Mouse (Mus musculus): ENCODE data around the gene Sox10. TPM values are rescaled to one million over a fixed set of nuclear protein-coding genes. Genes with fewer than 3 reads are reported as not detected.

Gene Sox10
- total RNA-seq, 2 experiments from 2014 or later, result not detected

DNA sequence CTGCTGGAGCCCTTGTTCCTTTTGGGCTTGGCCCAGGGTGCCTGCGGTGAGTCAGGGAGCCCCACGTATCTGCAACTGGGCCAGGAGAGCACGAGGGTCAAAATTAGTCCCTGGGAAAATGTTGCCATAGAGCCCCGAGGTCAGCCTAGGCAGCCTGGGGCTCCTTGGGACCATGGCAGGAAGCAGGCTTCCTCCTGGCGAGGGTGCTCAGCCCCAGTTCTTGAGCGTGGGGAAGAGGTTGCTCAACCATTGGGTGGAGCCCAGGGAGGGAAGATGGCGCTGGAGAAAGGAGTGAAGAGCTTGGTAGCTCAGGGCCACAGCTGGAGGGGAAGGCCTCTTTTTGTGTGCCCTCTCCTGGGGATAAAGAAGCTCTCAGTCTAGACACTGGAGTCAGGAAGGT lies 2.7 kb downstream of the Sox10 start:
- ATAC-seq (ENCODE audit: poor library complexity, severe bottlenecking), result 0 out of 2 replicates have a peak, but pooled peaks have one; percentile 38

DNA sequence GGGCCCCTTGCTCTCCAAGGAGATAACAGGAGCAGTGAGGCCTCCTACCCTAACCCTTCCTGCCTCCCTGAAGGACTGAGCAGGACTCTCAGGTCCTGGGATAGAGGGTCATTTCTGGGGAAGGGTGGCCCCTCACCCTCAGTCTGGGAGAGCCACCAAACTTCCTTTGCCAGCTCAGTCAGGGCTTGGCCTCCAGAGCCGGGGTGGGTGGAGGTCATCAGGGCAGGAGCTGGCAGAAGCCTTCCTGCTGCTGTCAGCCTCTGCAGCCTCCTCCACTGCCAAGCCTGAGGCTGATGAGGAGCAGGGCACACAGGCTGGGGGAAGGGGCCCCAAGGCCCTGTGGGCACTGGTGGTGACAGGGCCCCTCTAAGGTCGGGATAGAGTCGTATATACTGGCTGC lies 9.5 kb downstream of the Sox10 start:
- no peak for ATAC-seq (ENCODE audit: poor library complexity, severe bottlenecking)

DNA sequence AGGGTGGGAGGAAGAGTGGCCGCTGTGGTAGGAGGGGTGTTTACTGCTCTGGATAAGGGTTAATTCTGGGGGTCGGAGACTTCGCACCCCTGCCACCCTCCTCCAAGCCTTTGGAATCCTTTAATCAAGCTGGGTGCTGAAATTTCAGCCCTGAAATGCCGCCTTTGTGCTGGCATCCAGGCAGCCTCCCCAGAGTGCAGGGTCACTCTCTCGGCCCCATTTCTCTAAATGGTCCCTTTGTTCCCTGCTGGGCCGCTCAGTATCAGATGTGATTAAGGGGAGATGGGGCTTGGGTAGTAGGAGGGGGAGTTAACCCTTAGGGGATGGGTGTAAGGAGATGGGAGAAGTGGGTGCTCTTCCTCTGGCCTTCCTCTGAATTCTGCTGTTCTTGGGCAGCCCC lies 12.3 kb downstream of the Sox10 start:
- no peak for ATAC-seq (ENCODE audit: poor library complexity, severe bottlenecking)

DNA sequence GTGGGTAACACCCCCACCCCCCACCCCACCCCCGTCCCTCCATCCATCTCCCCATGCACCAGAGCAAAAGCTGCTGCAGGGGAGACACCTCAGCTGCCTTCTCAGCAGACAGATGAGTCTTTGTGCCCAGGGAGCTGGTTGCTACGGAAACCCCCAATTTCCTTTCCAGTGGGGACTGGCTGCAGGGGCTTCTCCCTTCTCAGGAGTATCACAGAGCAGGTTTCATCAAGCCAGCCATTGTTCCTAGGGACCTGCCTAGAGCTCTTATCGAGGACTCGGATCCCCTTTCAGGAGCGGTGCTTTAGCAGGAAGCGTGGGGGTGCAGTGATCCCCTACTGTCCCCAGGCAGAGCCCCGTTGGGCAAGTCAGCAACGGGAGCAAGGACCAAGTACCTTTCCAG lies 13.2 kb downstream of the Sox10 start:
- no peak for ATAC-seq (ENCODE audit: poor library complexity, severe bottlenecking)

DNA sequence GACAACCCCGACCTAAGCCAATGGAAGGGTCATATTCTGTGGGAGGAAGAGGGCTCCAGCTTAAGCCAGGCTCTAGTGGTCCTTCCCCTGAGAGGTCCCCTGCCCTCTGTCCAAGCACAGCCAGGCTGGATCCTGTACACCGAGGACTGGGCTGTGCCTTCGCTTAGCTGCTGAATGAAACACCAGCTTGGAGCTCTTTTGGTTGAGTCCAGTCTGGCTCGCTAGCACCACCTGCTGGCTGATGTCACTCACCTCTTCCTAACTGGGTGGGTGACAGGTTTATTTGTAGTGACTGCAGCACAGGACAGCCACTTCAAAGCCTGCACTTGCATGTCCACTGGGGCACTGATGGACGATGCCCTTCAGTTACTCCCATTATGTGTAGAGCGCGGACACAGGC lies 16.5 kb downstream of the Sox10 start:
- ATAC-seq (ENCODE audit: poor library complexity, severe bottlenecking), result peak; percentile 81

DNA sequence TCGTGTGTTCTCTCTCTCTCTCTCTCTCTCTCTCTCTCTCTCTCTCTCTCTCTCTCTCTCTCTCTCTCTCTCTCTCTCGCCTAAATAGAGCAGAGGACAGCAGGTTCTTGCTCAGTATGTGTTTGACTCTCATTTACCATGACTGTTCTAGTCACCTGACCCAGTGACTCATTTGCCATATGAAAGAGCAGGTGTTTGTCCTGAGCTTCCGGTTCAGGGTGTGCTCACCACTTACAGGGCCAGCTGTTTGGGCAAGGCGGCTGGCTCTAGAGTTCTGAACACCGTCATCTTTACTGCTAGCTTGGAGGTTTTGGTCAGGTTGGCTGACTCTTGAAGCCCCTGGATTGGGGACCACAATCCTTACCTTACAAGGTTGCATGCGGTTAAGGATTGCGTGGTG lies 19.5 kb downstream of the Sox10 start:
- ATAC-seq (ENCODE audit: poor library complexity, severe bottlenecking), result no peak

DNA sequence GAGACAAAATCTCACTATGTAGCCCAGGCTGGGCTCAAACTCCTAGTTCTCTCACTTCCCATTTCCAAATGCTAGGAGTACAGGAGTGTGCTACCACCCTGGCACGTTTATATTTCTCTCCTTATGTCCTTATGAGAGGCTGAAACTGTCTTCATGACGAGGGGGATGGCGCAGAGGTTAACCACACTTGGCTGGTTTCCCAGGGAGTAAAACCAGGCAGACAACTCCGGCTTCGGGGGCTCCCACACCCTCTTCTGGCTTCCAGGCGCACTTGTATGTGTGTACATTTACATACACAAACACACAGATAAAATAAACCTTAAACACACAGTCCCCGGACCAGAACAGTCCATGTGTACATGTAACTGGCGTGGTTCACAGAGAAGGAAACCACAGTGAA lies 21.0 kb downstream of the Sox10 start:
- no peak for ATAC-seq (ENCODE audit: poor library complexity, severe bottlenecking)

DNA sequence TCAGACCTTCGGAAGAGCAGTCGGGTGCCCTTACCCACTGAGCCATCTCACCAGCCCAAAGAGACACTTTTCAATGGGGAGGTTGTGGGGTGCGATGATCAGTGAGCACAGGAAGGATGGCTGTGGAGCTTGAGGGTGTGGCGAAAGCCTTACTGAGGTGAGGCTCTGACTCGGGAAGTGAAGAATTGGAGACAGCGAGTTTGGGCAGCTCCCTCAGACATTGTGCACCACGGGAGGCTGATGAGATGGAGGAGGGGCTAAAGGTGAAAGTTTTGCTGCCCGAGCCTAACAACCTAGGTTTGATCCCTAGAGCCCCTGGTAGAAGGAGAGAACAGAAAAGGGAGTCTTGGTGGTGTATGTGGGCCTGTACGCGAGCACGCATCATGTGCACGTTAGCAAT lies 21.7 kb downstream of the Sox10 start:
- ATAC-seq (ENCODE audit: poor library complexity, severe bottlenecking), result no peak

DNA sequence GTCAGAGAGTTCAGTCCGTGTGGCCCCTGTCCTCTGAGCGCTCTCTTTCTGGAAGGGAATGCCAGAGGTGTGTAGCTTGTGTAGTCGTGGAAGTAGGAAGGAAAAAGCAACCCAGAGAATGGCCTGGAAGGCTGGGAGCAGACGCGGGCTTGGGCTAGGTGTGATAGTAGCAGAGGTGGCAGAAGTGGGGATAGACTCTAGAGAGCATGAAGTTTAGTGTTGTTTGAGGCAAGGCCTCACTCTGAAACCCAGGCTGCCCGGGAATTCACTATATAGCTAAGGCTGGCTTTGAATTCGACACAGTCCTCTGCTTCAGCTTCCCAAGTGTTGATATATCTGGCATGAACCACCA lies 23.5 kb downstream of the Sox10 start:
- ATAC-seq (ENCODE audit: poor library complexity, severe bottlenecking), result peak; percentile 20; the same call in 1 of the 2 replicates

DNA sequence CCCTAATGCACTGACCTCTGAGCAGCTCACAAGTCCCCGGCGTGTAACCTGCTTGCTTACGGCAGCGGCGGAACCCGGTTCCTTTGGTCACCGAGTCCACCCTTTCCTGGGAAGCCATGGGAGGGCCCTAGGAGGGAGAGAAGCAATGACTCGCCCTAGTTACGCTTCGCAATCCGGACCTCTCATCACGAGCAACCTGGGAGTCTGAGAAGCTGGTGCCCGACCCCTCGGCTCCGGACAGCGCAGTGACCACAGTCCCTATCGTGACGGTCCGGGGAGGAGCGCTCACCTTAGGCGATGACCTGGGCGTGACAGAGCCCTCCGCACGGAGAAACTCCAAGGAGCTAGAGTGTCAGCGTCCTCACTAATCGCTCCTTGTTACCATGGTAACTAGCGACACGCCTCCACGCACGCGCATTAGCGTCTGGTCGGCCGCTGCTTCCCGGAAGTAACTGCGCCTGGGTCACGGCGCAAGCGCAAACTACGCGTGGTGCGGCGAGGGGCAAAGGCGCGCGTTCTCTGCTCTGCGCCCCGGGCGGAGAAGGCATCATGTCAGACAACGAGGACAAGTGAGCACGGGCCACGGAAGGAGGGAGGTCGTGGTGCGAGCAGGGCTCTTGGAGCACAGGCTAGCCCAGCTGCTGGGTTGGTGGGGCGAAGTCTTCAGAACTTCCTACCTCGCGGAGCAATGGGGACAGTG lies 24.0 kb downstream of the Sox10 start, which contains the start of the genes Polr2f and 1700088E04Rik:
TSS of gene Polr2f (plus strand) at position 144 of the 700 bp plus-strand sequence.
TSS of gene 1700088E04Rik (minus strand) at position 388 of the 700 bp plus-strand sequence.
- peak; percentile 98 for ATAC-seq (ENCODE audit: poor library complexity, severe bottlenecking)

DNA sequence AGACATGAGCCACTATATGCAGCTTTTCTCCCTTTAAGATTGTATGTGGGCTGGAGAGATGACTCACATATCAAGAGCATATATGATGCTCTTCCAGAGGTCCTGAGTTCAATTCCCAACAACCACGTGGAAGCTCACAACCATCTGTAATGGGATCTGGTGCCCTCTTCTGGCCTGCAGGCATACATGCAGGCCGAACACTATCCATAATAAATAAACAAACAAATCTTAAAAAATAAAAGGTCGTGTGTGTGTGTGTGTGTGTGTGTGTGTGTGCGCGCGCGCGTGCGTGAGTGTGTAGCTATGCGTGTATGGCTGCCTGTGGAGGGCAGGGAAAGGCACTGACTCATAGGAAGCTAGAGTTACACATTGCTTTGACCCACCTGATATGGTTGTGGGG lies 25.4 kb downstream of the Sox10 start:
- ATAC-seq (ENCODE audit: poor library complexity, severe bottlenecking), result no peak

DNA sequence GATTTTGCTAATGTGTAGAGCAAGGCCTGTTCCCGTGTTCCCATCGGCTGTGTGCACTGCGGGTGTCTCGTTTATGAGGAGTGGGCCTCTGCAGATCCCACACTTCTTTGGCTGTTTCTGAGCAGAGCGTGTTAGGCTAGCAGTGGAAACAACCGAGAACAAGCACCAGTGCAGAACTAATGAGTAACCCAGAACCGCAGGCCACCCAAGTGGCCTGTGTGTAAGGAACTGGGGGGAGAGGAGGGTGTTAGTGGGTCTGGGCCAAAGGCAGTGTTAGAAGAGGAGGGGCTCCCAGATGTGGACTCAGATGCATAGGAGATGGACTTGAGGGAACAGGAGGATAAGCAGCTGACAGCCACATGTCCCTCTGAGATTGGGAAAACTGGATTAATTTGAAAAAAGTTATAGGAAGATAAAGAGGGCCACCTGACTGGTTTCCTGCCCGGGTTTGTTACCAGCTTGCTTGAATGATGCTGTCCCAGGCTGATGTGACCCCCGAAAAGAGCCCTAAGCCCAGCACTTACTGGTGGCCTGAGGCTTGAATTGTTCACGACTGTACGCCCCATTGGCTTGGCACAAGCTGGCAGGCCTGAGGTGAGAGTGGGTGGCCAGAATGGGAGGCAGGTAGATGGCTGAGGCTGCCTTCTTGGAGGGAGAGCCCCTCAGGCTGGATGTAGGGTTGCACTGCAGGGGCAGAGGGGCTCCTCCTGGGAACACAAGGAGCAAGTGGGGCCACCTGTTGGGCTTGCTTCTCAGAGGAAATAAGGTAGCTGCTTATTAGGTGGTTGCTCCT lies 29.1 kb downstream of the Sox10 start:
- ATAC-seq (ENCODE audit: poor library complexity, severe bottlenecking), result no peak

DNA sequence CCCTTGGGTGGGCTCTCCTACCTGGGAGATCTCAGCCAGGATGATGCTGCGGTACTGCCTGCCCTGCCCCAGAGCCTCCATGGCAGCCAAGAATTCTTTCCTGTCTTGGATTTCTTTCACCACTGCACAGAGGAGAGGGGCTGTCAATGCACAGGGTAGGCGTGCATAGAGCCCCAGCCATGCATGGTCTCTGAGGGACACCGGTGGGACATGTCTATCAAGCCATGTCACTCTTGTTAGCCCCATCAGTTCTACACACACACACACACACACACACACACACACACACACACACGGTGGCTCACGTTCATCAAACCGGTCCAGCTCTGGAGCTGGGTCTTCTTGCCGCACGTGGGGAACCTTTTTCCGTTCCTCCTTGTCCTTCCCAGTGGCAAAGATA lies 29.7 kb downstream of the Sox10 start:
- no peak for ATAC-seq (ENCODE audit: poor library complexity, severe bottlenecking)

DNA sequence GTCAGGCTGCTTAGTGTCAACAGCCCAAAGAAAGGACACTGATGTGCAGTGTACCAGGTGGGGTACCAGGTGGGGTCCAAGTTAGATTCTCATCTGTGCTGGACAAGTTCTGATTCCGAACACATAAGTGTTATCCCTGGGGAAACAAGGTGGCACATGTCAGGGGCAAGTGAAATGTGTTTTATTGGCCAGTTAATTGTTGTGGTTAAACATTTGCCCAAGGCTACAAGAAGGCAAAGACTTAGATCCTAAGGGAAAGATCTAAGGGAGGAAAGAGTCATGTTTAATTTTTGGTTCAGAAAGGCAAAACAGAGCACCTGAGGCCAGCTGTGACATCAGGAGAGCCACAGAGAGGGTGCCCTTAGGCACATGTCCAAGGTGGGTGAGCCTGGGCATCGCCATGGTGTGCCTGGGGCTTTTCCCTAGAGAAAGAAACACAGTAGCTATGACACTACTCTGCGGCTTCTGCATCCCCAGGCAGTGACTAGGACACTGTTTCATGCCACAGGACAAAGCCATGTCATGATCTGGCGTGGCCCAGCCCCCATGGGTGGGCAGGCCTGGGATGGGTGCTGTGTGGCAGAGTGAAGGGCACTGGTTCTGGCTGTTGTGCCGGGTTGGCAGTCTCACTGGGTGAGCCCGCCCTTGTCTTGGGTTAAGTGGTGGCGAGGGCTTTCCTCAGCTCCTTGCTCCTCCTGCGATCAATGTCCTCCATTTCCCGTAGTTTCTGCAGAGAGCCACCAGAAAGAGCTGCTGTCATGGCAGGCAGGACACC lies 30.4 kb downstream of the Sox10 start:
- ATAC-seq (ENCODE audit: poor library complexity, severe bottlenecking), result no peak

DNA sequence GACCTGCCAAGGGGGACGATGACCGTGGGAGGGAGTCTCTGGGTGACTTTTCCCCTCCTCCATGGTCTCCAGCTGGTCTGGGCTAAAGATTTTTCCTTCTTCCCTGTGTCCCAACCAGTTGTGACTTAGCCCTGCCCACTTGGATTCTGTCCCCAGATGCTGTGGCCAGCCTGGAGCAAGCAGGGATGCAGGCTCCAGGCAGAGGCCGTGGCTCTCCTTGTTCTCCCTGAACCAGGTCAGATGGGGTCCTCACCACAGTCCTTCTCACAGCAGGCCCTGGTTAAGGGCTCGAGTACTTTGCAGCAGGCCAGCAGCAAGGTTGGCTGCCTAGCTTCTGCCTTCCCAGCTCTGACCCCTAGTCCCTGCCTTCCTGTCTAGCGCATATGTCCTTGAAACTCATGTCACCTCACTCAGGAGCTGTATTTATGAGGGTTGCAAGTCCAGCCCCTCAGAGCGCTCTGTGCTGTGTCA lies 31.8 kb downstream of the Sox10 start:
- ATAC-seq (ENCODE audit: poor library complexity, severe bottlenecking), result no peak

DNA sequence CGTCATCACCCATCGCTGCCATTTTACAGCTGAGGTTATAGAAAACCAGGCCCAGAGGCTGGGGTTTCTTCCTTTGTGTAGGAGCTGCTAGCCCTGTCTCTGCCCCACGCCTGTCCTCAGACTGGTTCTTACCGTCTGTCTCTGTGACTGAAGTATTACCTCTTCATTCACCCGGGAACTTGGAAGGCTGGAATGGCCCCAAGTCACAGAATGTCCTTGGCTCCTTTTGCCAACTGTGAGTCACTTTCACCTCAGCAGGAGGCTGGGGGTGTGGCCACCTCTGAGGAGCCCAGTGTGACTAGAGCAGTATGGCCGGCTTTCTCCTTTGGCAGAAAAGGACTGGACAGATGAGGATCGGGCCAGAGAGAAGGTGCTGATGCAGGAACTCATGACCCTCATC lies 33.6 kb downstream of the Sox10 start:
- ATAC-seq (ENCODE audit: poor library complexity, severe bottlenecking), result no peak

DNA sequence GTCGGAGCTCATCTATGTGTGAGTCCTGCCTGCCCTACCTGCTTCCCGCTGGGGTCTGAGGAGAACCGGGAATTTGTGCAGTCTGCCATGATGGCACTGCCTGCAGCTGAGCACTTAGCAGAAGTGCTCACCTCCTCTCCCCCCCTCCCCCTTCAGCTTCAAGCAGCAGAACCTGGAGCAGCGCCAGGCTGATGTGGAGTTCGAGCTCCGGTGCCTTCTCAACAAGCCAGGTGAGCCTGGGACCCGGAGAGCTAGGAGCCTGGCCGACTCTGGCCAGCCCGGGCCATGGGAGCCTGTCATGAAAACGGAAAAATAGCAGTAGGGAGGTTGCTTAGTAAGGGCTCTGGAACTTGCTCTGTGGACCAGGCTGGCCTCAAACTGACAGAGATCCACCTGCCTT lies 34.3 kb downstream of the Sox10 start:
- no peak for ATAC-seq (ENCODE audit: poor library complexity, severe bottlenecking)

DNA sequence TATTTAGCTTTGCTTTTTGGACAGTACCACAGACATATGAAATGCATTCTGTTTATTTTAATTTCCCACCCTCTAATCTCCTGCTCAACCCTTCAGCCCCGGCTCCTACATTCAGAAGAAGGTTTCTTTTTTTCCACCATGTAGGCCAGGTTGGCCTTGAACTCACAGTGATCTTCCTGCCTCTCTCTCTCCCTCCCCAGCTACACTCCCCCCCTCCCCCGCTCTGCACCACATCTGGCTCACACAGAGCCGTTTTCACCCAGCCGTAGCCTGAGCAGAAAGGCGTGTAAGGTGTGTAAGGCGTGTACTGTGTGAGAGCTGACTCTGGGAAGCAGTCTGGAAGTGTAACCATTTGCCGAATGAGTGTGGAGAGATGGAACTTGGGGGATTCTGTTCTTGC lies 35.7 kb downstream of the Sox10 start:
- no peak for ATAC-seq (ENCODE audit: poor library complexity, severe bottlenecking)

DNA sequence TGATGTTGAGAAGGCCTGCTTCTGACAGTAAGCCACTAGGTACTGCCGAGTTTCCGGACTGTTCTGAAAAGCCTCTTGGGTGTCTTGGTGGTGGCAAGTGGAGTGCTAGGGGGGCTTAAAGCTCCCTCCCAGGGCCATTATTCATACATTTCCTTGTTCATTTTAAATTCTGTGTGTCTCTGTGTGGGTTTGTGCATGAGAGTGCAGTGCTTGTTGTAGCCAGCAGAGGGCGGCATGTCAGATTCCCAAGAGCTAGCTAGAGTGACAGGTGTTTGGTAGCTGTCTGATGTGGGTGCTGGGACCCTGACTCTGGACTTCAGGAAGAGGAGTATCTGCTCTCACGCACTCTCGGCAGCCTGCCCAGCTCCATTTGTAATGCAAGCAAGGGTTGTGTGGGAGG lies 36.8 kb downstream of the Sox10 start:
- ATAC-seq (ENCODE audit: poor library complexity, severe bottlenecking), result no peak

DNA sequence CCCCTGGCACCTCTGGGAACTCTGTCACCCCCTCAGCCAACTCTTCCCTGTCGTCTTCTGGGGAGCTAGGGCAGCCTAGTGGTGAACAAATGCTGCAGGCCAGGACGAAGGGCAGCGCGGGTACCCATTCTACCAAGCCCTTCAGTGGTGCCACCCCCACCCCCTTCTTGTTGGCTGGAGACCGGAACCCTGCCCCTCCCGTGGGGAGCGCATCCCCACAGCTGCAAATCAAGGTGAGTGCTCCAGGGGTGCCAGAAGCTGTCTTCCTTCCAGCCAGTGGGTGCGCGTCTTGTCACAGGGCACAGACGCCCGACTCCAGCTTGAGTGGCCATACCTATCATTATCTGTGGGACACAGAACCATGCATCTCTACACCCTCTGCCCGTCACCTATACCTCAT lies 37.9 kb downstream of the Sox10 start:
- no peak for ATAC-seq (ENCODE audit: poor library complexity, severe bottlenecking)

DNA sequence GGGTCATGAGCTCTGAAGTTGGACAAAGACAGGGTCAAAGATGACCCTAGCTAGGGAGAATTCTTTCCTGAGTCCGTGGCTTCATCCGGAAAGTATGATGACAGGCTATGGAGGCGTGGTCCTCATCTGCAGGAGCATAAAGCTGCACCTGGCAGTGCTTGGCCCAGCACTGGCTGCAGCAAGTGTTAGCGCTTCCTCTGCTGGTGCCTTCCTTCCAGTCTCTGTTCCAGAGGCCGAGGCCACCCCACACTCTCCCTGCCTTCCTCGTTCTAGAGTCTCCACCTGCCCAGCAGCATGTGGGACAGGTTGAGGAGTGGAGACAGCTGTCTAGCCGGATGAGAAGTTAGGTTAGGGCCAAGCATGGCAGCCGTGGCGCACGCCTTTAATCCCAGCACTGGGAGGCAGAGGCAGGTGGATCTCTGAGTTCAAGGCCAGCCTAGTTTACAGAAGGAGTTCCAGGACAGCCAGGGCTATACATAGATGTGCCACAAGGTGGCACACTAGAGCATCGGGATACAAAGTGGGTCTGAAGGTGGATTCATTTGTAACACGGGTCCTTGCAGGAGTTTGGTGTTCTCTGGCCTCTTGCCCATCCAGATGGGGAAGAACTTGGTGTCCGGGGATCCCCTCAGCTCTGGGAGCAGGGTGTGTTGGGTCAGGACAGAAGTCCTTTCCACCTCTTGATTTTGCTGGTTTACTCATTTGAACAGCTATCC lies 38.7 kb downstream of the Sox10 start:
- ATAC-seq (ENCODE audit: poor library complexity, severe bottlenecking), result no peak

All from megakaryocyte, adult 5-6 weeks (primary cell).